Mouse (Mus musculus): ENCODE data around the gene Duox2. TPM values are rescaled to one million over a fixed set of nuclear protein-coding genes. Genes with fewer than 3 reads are reported as not detected.

The Duox2 gene
- polyA plus RNA-seq, 1 experiment from 2014 or later, result not detected

DNA sequence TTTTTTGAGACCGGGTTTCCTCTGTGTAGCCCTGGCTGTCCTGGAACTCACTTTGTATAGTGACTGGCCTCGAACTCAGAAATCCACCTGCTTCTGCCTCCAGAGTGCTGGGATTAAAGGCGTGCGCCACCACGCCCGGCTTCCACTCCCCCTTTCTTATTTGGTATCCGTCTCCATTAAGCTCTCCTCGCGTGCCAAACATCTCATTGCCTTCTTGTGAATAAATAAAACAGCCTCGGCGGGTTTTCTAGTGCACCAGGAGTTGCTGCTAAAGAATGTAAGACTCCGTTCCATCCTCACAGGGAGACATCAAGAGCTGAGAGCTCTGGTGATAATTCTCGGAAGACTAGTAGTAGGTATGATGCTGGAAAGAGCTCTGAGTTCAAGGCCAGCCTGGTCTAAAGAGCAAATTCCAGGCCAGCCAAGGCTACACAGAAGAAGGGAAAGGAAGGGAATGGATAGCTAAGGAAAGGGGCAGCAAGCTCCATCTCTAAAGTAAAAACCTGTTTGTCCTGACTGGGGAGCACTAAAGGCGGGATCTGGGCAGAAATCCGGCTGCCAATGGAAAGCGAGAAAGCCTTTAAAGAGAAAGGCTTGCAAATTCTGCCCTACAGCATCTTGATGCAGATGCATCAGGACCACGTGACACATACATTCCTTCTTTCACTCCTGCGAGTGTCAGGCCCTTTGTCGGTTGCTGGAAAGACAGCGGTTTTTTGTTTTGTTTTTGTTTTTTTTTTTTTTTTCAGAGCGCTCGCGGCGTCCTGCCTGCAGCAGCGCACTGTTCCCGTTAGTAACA is 64.3 kb downstream of the Duox2 start:
- ATAC-seq, result peak; percentile 44
- 6% methylated on average over 26 of the region's 26 CpGs for WGBS
- Histone ChIP-seq H3K4me2 (peak overlapping the region; percentile 72), H3K4me1 (peaks cover 8% of the 10 kb centered on the region), H3K27me3 (no peaks in the 10 kb centered on the region), H3K9me3 (replicated peaks) (no peaks in the 10 kb centered on the region), H3K4me3 (peak overlapping the region; percentile 54), H3K27ac (peak overlapping the region; percentile 80), H3K9ac (peak overlapping the region; percentile 56), H3K36me3 (ENCODE audit: poor library complexity, severe bottlenecking) (no peaks in the 10 kb centered on the region)

GRCm38 (mm10) chr2:122233341-122233740 is 64.9 kb downstream of the Duox2 start:
- Histone ChIP-seq H3K4me2 (peak overlapping the region; percentile 72; the same call in 1 of the 2 replicates), H3K27ac (no peak overlapping the region), H3K9me3 (replicated peaks) (no peaks in the 10 kb centered on the region)

GRCm38 (mm10) chr2:122231616-122232015 is 66.6 kb downstream of the Duox2 start:
- H3K9me3 ChIP-seq (replicated peaks), result no peaks in the 10 kb centered on the region
- no peak overlapping the region for H3K4me3 ChIP-seq
- no peaks in the 10 kb centered on the region for H3K36me3 ChIP-seq (ENCODE audit: poor library complexity, severe bottlenecking)
- no peak overlapping the region for H3K27ac ChIP-seq
- 74% methylated on average over 9 of the region's 9 CpGs for whole genome bisulfite sequencing
- H3K4me2 ChIP-seq, result no peak overlapping the region
- ATAC-seq, result no peak
- no peaks in the 10 kb centered on the region for H3K27me3 ChIP-seq
- H3K9ac ChIP-seq, result no peak overlapping the region
- peaks cover 8% of the 10 kb centered on the region for H3K4me1 ChIP-seq

More at GRCm38 (mm10) chr2:122233341-122233740, 64.9 kb downstream of the Duox2 start:
- no peak overlapping the region for H3K9ac ChIP-seq
- H3K4me1 ChIP-seq, result peaks cover 8% of the 10 kb centered on the region
- peak overlapping the region; percentile 54; the same call in 1 of the 2 replicates for H3K4me3 ChIP-seq
- 58% methylated on average over 5 of the region's 5 CpGs for WGBS
- no peak for ATAC-seq
- H3K27me3 ChIP-seq, result no peaks in the 10 kb centered on the region
- H3K36me3 ChIP-seq (ENCODE audit: poor library complexity, severe bottlenecking), result no peaks in the 10 kb centered on the region

GRCm38 (mm10) chr2:122230395-122230794 is 67.9 kb downstream of the Duox2 start:
- no peak overlapping the region for H3K4me3 ChIP-seq
- H3K27ac ChIP-seq, result no peak overlapping the region
- H3K27me3 ChIP-seq, result no peaks in the 10 kb centered on the region
- no peaks in the 10 kb centered on the region for H3K9me3 ChIP-seq (replicated peaks)
- H3K4me2 ChIP-seq, result no peak overlapping the region
- no peak overlapping the region for H3K9ac ChIP-seq
- no peaks in the 10 kb centered on the region for H3K36me3 ChIP-seq (ENCODE audit: poor library complexity, severe bottlenecking)
- peaks cover 8% of the 10 kb centered on the region for H3K4me1 ChIP-seq
- WGBS, result 88% methylated on average over 6 of the region's 6 CpGs
- ATAC-seq, result no peak

Other genes starting within 250 kb of the Duox2 start
- 8.5 and 10.5 TPM in 2 replicates for gene Spg11, start 180.1 kb downstream of the Duox2 start, polyA plus RNA-seq (2015; fragmentation: Nextera tagmentation; extraction: Ambion mirVana)
- 65.6 and 70.8 TPM in 2 replicates for gene B2m, start 150.8 kb downstream of the Duox2 start, polyA plus RNA-seq (2015; fragmentation: Nextera tagmentation; extraction: Ambion mirVana)
- not detected in 2 replicates for gene Trim69, start 137.7 kb downstream of the Duox2 start, polyA plus RNA-seq (2015; fragmentation: Nextera tagmentation; extraction: Ambion mirVana)
- gene Patl2, start 112.3 kb downstream of the Duox2 start, polyA plus RNA-seq (2015; fragmentation: Nextera tagmentation; extraction: Ambion mirVana), result not detected in 2 replicates
- gene Terb2, start 112.2 kb downstream of the Duox2 start, polyA plus RNA-seq (2015; fragmentation: Nextera tagmentation; extraction: Ambion mirVana), result not detected in 2 replicates
- 18.8 and 19.8 TPM in 2 replicates for gene Sord, start 63.7 kb downstream of the Duox2 start, polyA plus RNA-seq (2015; fragmentation: Nextera tagmentation; extraction: Ambion mirVana)
- gene Duoxa2, start 451 bp upstream of the Duox2 start, polyA plus RNA-seq (2015; fragmentation: Nextera tagmentation; extraction: Ambion mirVana), result not detected in 2 replicates
- gene Duoxa1, start 15.3 kb upstream of the Duox2 start, polyA plus RNA-seq (2015; fragmentation: Nextera tagmentation; extraction: Ambion mirVana), result not detected in 2 replicates
- gene Duox1, start 17.2 kb upstream of the Duox2 start, polyA plus RNA-seq (2015; fragmentation: Nextera tagmentation; extraction: Ambion mirVana), result 0.04 TPM in 1 of 2 replicates, not detected in the other
- gene Shf, start 70.7 kb upstream of the Duox2 start, polyA plus RNA-seq (2015; fragmentation: Nextera tagmentation; extraction: Ambion mirVana), result 6.2 and 6.8 TPM in 2 replicates
- gene Slc28a2, start 128.0 kb upstream of the Duox2 start, polyA plus RNA-seq (2015; fragmentation: Nextera tagmentation; extraction: Ambion mirVana), result not detected in 2 replicates
- not detected in 2 replicates for gene Gm14085, start 186.5 kb upstream of the Duox2 start, polyA plus RNA-seq (2015; fragmentation: Nextera tagmentation; extraction: Ambion mirVana)

Data from forebrain, embryonic 13.5 days (tissue).